Mouse (Mus musculus) kidney, adult 18-20 months (tissue): ENCODE measurements around the gene Coa4.
A peak's percentile ranks its signal among the peaks of the same experiment; 100 is the strongest.

Experiments
- DNase-seq: peaks from one replicate; pipeline ENCODE4 v3.0.0; 2021

Coa4 gene

DNA sequence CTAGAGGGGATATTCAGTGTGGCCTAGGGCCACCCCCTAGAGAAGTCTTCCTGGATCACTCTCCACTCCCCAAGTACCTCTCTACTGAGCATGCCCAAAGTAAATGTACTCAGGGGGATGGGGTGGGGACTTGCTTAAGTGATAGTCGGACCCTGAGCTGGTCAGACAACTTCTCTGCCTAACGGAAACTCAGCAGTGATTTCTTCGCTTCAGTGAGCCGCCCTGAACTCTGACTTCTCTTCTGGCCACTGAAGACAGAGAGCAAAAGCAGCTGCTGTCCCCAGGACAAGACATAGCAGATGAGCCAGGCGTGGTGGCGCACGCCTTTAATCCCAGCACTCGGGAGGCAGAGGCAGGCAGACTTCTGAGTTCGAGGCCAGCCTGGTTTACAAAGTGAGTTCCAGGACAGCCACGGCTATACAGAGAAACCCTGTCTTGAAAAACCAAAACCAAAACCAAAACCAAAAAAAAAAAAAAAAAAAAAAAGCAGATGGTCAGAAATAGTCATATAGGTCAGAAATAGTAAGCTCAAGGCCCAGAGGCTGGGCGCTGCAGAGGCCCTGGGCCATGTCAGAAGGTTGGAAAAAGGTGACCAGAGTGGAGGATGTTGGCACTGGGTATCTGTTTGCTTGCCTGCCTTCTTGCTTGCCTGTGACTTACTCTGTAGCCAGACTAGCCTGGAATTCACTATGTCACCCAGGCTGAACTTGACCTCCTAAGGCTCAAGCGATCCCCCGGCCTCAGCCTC lies 32.0 kb upstream of the Coa4 start:
- DNase-seq: no peak

GRCm38 (mm10) chr7:100506494-100506893 lies 30.4 kb upstream of the Coa4 start:
- no peak for DNase-seq

DNA sequence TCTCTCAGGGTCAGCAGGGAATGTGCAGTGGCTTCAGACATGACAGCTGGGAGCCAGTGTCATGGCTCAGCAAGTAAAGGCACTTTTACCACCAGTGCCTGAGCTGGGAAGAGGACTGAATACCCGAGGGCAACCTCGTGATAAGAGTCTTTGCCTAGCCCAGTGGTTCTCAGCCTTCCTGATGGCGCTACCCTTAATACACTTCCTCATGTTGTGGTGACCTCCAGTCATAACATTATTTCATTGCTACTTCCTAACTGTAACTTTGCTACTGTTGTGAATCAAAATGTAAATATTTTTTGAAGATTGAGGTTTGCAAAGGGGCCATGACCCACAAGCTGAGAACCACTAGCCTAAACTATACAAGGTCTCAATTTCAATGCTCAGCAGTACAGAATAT lies 28.2 kb upstream of the Coa4 start:
- no peak for DNase-seq

- DNase-seq: no peak
Measured at GRCm38 (mm10) chr7:100511602-100512001, 25.3 kb upstream of the Coa4 start.

- no peak for DNase-seq
Measured at GRCm38 (mm10) chr7:100514573-100514972, 22.3 kb upstream of the Coa4 start, which contains the start of gene Dnajb13. TSS of gene Dnajb13 (minus strand) at chr7:100514960.

- no peak for DNase-seq
Measured at GRCm38 (mm10) chr7:100520204-100520603, 16.7 kb upstream of the Coa4 start.

GRCm38 (mm10) chr7:100520663-100521285 lies 16.1 kb upstream of the Coa4 start:
- DNase-seq: peak; percentile 79

DNA sequence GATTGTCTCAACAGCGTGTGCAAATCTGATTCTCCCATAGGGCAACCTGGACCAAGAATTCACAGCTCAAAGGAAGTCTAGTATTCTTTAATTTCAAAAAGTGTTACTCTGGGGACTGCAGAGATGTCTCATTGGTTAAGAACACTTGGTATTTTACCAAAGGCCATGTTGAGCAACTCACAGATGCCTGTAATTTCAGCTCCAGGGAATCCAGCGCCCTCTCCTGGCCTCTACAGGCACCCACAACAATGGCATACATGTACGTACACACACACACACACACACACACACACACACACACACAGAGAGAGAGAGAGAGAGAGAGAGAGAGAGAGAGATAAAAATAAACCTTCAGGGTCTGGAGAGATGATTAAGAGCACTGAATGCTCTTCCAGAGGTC lies 14.6 kb upstream of the Coa4 start:
- DNase-seq: no peak

- no peak for DNase-seq
Measured at GRCm38 (mm10) chr7:100524669-100525068, 12.2 kb upstream of the Coa4 start.

- DNase-seq: no peak
Measured at GRCm38 (mm10) chr7:100530766-100531165, 6.1 kb upstream of the Coa4 start.

DNA sequence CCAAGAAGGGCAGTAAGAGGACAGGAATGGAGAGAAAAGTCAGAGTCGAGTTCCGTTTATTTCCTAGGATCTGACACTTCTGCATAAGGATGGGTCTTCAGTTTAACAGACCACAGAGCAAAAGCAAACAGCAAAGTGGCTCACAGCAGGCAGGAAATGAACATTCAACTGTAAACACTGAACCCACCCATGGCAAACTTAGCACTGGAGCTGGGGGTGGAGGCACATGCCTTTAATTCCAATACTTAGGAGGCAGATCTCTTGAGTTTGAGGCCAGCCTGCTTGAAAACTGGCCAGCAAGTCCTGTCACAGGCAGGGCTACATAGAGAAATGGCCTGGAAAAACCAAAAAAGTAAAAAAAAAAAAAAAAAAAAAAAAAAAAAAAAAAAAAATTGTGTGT lies 3.4 kb upstream of the Coa4 start:
- DNase-seq: no peak

DNA sequence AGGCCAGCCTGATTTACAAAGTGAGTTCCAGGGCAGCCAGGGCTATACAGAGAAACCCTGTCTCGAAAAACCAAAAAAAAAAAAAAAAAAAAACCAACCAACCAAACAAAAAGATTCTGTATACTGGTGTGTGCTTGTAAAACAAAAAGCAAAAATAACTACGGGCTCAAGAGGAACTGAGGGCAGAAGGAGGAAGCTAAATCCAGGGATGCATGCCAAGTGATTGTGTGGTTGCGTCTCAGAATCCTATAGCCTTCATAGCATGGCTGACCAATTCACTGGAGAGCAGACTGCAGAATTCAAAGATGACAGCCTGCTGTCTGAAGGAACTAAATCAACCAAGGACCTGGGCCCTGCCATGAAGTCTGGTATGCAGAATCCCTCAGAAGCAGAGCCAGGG lies 2.7 kb upstream of the Coa4 start:
- DNase-seq: no peak

DNA sequence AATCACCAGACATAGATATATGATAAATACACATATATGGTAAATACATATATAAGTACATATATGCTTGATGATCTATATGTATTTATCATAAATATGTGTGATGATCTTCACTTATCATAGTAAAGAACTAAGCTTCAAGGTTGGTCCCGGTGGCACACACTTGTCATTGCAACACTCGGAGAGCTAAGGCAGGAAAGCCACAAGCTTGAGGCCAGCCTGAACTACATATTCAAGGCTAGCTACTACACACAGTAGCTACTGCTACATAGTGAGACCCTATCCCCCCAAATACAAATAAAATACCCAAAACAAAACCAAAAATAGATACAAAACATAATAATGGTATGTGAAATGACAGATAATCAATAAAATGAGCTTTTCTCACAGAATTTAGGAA lies 1.0 kb upstream of the Coa4 start:
- no peak for DNase-seq

GRCm38 (mm10) chr7:100537519-100537902 lies 640 bp downstream of the Coa4 start:
- DNase-seq: no peak

DNA sequence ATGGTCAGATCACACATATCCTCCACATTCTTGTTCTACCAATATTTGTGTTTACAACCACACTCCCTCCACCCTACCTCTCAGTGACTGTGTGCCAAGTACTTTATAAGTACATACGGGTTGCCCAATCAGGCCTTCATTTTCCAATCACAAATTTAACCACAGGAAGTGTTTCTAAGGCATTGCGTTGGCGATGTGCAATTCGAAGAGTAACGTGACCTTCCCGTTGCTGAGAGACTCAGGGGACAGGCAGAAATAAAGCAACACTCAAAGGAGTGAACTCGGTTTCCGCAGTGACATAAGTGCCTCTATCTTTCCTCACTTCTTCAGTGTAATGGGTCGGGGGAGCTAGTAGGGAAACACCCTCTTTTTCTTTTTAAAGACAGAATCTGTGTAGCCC lies 2.6 kb downstream of the Coa4 start:
- DNase-seq: no peak

DNA sequence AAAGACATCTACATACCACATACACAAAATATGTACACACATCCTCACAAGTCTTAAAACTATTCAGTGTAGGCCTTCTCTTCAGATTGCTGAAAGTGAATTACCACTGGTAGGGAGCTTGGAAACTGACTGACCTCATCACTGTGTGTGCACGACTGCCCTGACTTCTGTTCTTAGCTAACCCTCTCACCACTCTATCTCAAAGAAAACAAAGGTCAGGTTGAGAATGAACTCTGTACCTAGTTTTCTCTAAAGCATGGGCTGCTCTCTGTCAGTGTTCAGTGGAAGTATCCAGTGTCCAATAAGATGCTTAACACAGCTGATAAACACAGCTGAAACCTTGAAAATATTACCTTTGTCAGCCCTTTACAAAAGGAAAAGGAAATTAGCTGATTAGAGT lies 7.6 kb downstream of the Coa4 start:
- DNase-seq: no peak

GRCm38 (mm10) chr7:100547631-100548030 lies 10.8 kb downstream of the Coa4 start:
- no peak for DNase-seq

GRCm38 (mm10) chr7:100549796-100550195 lies 12.9 kb downstream of the Coa4 start:
- no peak for DNase-seq

DNA sequence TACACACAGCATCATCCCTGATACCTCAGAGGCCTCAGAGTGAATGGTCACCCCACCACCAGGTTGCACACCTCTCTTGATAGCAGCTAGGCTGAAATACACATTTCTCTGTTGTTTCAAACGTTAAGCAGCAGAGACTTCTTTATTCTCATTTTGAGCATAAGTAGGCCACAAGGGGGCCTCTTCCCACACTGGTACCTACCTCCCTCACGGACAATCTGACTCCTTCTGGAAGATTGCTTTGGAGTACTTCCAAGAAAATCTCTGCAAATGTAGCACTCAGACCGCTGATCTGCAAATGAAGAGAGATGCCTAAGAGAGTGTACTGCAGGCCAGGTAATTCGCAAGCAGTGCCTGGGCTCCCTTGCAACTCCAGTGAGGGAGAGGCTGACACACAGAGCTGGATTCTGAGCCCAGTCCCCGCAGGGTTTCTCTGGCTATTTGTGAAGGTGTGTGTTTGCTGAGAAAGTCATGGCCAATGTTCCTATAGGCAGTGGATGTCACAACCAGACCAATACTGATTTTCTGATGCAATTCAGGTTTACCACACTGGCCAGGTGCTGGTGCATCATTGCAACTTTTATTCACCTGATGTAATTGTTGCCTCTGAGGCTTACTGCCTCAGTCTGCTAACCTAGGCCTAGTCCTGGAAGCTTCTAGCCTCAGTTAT lies 13.6 kb downstream of the Coa4 start:
- DNase-seq: peak; percentile 30

GRCm38 (mm10) chr7:100554939-100555338 lies 18.1 kb downstream of the Coa4 start:
- DNase-seq: no peak

DNA sequence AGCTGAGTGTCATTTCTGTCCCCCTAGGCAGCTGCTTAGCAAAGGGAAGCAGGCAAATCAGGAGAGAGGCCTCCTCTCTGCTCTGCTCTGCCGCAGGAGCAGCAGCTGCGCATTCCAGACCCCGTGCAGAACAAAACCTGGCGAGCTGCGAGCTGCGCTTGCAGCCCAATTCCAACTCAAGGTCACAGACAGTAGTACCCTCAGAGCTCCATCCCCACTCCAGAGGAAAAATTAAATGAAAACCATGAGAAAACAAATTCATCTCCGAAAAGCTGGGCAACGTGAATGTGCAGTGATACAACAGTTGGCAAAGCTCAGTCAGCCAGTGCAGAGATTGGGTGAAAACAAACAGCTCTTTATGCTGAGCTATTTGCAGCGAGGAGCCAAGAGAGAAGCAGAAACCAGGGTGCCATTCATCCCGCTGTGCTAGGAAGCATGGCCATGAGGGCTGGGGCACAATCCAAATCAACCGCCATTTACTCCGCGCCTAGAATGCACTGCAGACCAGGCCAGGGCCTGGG lies 18.6 kb downstream of the Coa4 start:
- no peak for DNase-seq

DNA sequence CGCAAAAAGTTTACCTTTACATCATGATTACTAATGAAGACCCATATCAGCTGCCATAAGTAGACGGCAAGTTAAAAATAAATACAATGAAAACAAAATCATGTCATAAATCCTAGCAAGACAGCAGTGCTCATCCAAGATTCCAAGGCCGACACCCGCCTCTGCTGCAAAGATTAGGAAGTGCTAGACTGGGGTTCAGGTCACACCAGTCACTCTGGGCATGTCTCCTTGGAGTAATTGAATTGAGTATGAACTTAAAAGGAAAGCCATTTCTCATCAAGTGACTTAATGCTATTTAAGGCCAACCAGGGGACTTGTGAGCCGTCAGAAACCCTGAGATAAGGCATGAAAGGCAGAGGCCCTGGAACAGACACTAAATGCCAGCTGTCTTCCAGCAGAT lies 20.4 kb downstream of the Coa4 start:
- no peak for DNase-seq

DNA sequence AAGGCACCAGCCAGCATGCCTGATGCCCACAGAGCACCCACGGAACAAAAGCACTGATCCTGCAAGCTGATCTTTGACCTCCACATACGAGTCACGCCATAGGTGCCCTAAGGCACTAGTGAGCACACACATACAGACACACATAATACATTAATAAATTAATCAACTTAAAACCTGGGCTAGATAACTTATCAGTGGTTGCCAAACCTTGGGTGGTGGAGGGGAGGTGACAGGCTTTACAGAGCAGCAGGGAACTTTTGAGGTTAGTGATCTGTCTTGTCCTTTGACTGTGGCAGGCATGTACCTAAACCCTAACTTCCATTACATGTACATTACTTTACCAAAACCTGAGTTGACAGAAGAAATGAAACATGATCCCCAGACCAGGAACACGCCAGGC lies 22.5 kb downstream of the Coa4 start:
- no peak for DNase-seq
